Mouse (Mus musculus): Measurements from ENCODE around the gene Gm49387. TPM values are rescaled to one million over a fixed set of nuclear protein-coding genes. Genes with fewer than 3 reads are reported as not detected.

Gene Gm49387
- polyA plus RNA-seq, 1 experiment from 2014 or later = not detected

GRCm38 (mm10) chr14:31669161-31669611, 28.5 kb upstream of the Gm49387 start:
- Histone ChIP-seq H3K9ac (no peak overlapping the region), H3K4me3 (no peak overlapping the region), H3K27me3 (replicated peaks) (no peaks in the 10 kb centered on the region), H3K36me3 (peaks cover 18% of the 10 kb centered on the region), H3K27ac (replicated peaks) (peak overlapping the region; percentile 80), H3K9me3 (no peaks in the 10 kb centered on the region), H3K4me1 (peaks cover 38% of the 10 kb centered on the region), H3K4me2 (peak overlapping the region; percentile 36)
- 55% methylated on average over 13 of the region's 13 CpGs for WGBS
- no peak for ATAC-seq (ENCODE audit: extremely low read depth, insufficient number of reproducible peaks, low FRiP score, low TSS enrichment)

- Histone ChIP-seq H3K9me3 (no peaks in the 10 kb centered on the region), H3K4me3 (no peak overlapping the region), H3K9ac (no peak overlapping the region), H3K27me3 (replicated peaks) (no peaks in the 10 kb centered on the region), H3K4me2 (no peak overlapping the region), H3K36me3 (peaks cover 18% of the 10 kb centered on the region), H3K27ac (replicated peaks) (peak overlapping the region; percentile 80), H3K4me1 (peaks cover 47% of the 10 kb centered on the region)
- 76% methylated on average over 13 of the region's 13 CpGs for WGBS
- ATAC-seq (ENCODE audit: extremely low read depth, insufficient number of reproducible peaks, low FRiP score, low TSS enrichment) = no peak
These were observed 27.6 kb upstream of the Gm49387 start for GRCm38 (mm10) chr14:31668326-31668725.

GRCm38 (mm10) chr14:31667741-31668140, 27.1 kb upstream of the Gm49387 start:
- Histone ChIP-seq H3K9ac (no peak overlapping the region), H3K36me3 (peaks cover 18% of the 10 kb centered on the region), H3K27ac (replicated peaks) (no peak overlapping the region), H3K4me1 (peaks cover 50% of the 10 kb centered on the region), H3K4me2 (no peak overlapping the region), H3K9me3 (no peaks in the 10 kb centered on the region), H3K27me3 (replicated peaks) (no peaks in the 10 kb centered on the region), H3K4me3 (no peak overlapping the region)
- WGBS = 71% methylated on average over 6 of the region's 6 CpGs
- ATAC-seq (ENCODE audit: extremely low read depth, insufficient number of reproducible peaks, low FRiP score, low TSS enrichment) = no peak

GRCm38 (mm10) chr14:31666931-31667705, 26.4 kb upstream of the Gm49387 start:
- no peaks in the 10 kb centered on the region for H3K27me3 ChIP-seq (replicated peaks)
- peaks cover 56% of the 10 kb centered on the region for H3K4me1 ChIP-seq
- no peak for ATAC-seq (ENCODE audit: extremely low read depth, insufficient number of reproducible peaks, low FRiP score, low TSS enrichment)
- H3K36me3 ChIP-seq = peaks cover 18% of the 10 kb centered on the region
- WGBS = 92% methylated on average over 28 of the region's 28 CpGs
- H3K9me3 ChIP-seq = no peaks in the 10 kb centered on the region
- H3K4me2 ChIP-seq = no peak overlapping the region
- no peak overlapping the region for H3K4me3 ChIP-seq
- no peak overlapping the region for H3K9ac ChIP-seq
- no peak overlapping the region for H3K27ac ChIP-seq (replicated peaks)

GRCm38 (mm10) chr14:31665566-31665940, 24.9 kb upstream of the Gm49387 start:
- no peaks in the 10 kb centered on the region for H3K27me3 ChIP-seq (replicated peaks)
- H3K4me2 ChIP-seq = no peak overlapping the region
- WGBS = 74% methylated on average over 4 of the region's 4 CpGs
- H3K4me1 ChIP-seq = peaks cover 70% of the 10 kb centered on the region
- peaks cover 18% of the 10 kb centered on the region for H3K36me3 ChIP-seq
- H3K9ac ChIP-seq = no peak overlapping the region
- no peak overlapping the region for H3K4me3 ChIP-seq
- no peaks in the 10 kb centered on the region for H3K9me3 ChIP-seq
- no peak for ATAC-seq (ENCODE audit: extremely low read depth, insufficient number of reproducible peaks, low FRiP score, low TSS enrichment)
- H3K27ac ChIP-seq (replicated peaks) = no peak overlapping the region

GRCm38 (mm10) chr14:31664903-31665565, 24.4 kb upstream of the Gm49387 start:
- H3K27me3 ChIP-seq (replicated peaks) = no peaks in the 10 kb centered on the region
- no peak overlapping the region for H3K4me2 ChIP-seq
- no peak overlapping the region for H3K4me3 ChIP-seq
- peaks cover 75% of the 10 kb centered on the region for H3K4me1 ChIP-seq
- WGBS = 71% methylated on average over 12 of the region's 12 CpGs
- peak overlapping the region; percentile 2; the same call in 1 of the 2 replicates for H3K9ac ChIP-seq
- H3K27ac ChIP-seq (replicated peaks) = peak overlapping the region; percentile 38; the same call in 1 of the 2 replicates
- H3K36me3 ChIP-seq = peaks cover 18% of the 10 kb centered on the region
- H3K9me3 ChIP-seq = no peaks in the 10 kb centered on the region
- no peak for ATAC-seq (ENCODE audit: extremely low read depth, insufficient number of reproducible peaks, low FRiP score, low TSS enrichment)

GRCm38 (mm10) chr14:31664100-31664902, 23.6 kb upstream of the Gm49387 start:
- H3K36me3 ChIP-seq = peaks cover 18% of the 10 kb centered on the region
- H3K4me3 ChIP-seq = no peak overlapping the region
- peaks cover 75% of the 10 kb centered on the region for H3K4me1 ChIP-seq
- no peaks in the 10 kb centered on the region for H3K9me3 ChIP-seq
- H3K27ac ChIP-seq (replicated peaks) = peak overlapping the region; percentile 98
- no peak for ATAC-seq (ENCODE audit: extremely low read depth, insufficient number of reproducible peaks, low FRiP score, low TSS enrichment)
- H3K4me2 ChIP-seq = no peak overlapping the region
- H3K9ac ChIP-seq = peak overlapping the region; percentile 73
- no peaks in the 10 kb centered on the region for H3K27me3 ChIP-seq (replicated peaks)
- 53% methylated on average over 18 of the region's 18 CpGs for WGBS

GRCm38 (mm10) chr14:31663376-31664099, 22.9 kb upstream of the Gm49387 start:
- WGBS = 81% methylated on average over 13 of the region's 13 CpGs
- no peaks in the 10 kb centered on the region for H3K27me3 ChIP-seq (replicated peaks)
- peak overlapping the region; percentile 73 for H3K9ac ChIP-seq
- no peaks in the 10 kb centered on the region for H3K9me3 ChIP-seq
- peaks cover 75% of the 10 kb centered on the region for H3K4me1 ChIP-seq
- no peak for ATAC-seq (ENCODE audit: extremely low read depth, insufficient number of reproducible peaks, low FRiP score, low TSS enrichment)
- no peak overlapping the region for H3K4me3 ChIP-seq
- no peak overlapping the region for H3K4me2 ChIP-seq
- peak overlapping the region; percentile 98 for H3K27ac ChIP-seq (replicated peaks)
- peaks cover 18% of the 10 kb centered on the region for H3K36me3 ChIP-seq

GRCm38 (mm10) chr14:31662555-31663211, 22.0 kb upstream of the Gm49387 start:
- H3K4me3 ChIP-seq = peak overlapping the region; percentile 44
- H3K4me1 ChIP-seq = peaks cover 79% of the 10 kb centered on the region
- no peaks in the 10 kb centered on the region for H3K9me3 ChIP-seq
- peak overlapping the region; percentile 73 for H3K9ac ChIP-seq
- 24% methylated on average over 9 of the region's 9 CpGs for WGBS
- no peak for ATAC-seq (ENCODE audit: extremely low read depth, insufficient number of reproducible peaks, low FRiP score, low TSS enrichment)
- peak overlapping the region; percentile 98 for H3K27ac ChIP-seq (replicated peaks)
- H3K36me3 ChIP-seq = peaks cover 18% of the 10 kb centered on the region
- peak overlapping the region; percentile 63 for H3K4me2 ChIP-seq
- no peaks in the 10 kb centered on the region for H3K27me3 ChIP-seq (replicated peaks)

- peak overlapping the region; percentile 98 for H3K27ac ChIP-seq (replicated peaks)
- WGBS = 9% methylated on average over 44 of the region's 44 CpGs
- peaks cover 87% of the 10 kb centered on the region for H3K4me1 ChIP-seq
- peaks cover 12% of the 10 kb centered on the region for H3K36me3 ChIP-seq
- no peaks in the 10 kb centered on the region for H3K9me3 ChIP-seq
- peak overlapping the region; percentile 73 for H3K9ac ChIP-seq
- peak overlapping the region; percentile 44 for H3K4me3 ChIP-seq
- no peaks in the 10 kb centered on the region for H3K27me3 ChIP-seq (replicated peaks)
- H3K4me2 ChIP-seq = peak overlapping the region; percentile 63
- ATAC-seq (ENCODE audit: extremely low read depth, insufficient number of reproducible peaks, low FRiP score, low TSS enrichment) = peak; percentile 68
These were observed 21.2 kb upstream of the Gm49387 start for GRCm38 (mm10) chr14:31661671-31662554.

Measured in heart, embryonic 13.5 days (tissue).